Mouse (Mus musculus): ENCODE data around the gene Sept5.

The Sept5 gene

GRCm38 (mm10) chr16:18629390-18630231 lies at the start of gene Sept5:
Gene Sept5 (minus strand): TSS chr16:18629954.
- DNase-seq: peak in 1 of 2 experiments; percentile 15

- no peak for DNase-seq
Measured at GRCm38 (mm10) chr16:18679112-18679511, 49.4 kb upstream of the Sept5 start.

DNA sequence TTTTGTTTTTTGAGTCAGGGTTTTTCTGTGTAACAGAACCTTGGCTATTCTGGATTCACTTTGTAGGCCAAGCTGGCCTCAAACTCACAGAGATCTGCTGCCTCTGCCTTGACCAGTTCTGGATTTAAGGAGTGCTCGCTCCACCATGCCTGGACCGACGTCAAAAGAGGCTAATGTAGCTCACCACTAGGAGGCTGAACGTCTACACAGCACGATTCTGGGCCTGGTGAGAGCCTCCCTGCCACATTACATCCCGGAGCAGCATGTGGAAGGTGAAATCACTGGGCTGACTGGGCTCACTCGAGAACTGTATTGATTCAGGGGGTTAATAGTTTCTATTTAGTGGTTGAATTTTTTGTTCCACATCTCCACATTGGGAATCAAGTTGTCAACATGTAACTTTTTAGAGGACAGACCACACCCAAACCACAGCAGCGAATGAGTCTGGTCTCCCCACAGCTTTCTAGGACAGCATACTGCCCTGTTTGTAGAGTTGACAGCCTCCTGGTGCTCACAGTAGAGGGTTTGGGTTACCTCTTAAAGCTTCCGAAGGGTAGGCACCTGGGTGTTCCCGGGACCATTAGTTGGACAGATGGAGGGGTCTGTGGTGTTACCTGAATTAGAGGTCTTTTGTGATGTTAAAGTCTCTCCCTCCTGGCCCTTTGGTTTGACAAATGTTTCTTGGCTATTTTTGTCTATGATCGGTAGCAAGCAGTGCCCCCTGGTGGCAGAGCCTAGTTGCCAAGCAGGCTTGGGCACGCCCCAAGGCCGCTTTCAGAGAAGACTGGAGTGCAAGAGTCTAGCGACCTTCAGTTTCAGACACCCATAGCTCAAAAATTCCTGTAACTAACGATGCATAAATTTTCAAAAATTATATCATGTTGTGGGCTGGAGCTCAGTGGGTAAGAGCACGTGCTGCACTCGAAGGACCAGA lies 48.3 kb upstream of the Sept5 start:
- DNase-seq: peak; percentile 34 to 72

GRCm38 (mm10) chr16:18673005-18673404 lies 43.3 kb upstream of the Sept5 start:
- DNase-seq: no peak

DNA sequence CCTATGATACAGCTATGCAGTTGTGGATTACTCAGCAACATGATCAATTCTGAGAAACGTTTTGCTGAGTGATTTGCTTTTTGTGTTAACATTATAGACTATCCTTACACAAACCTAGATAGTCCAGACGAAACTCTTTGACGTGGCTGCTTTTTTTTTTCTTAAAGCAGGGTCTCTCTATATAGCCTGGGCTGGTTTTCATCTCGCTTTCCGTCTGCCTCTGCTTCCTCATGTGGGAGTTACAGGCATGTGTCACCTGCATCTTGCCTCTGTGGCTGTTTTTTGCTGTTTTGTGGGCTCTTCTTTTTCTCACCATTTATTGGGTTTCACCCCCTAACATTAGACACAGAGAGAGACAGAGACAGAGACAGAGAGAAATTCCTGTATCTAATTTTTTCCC lies 42.3 kb upstream of the Sept5 start:
- DNase-seq: no peak

GRCm38 (mm10) chr16:18669914-18670313 lies 40.2 kb upstream of the Sept5 start:
- DNase-seq: no peak

- DNase-seq: no peak
Measured at GRCm38 (mm10) chr16:18658597-18658996, 28.8 kb upstream of the Sept5 start.

DNA sequence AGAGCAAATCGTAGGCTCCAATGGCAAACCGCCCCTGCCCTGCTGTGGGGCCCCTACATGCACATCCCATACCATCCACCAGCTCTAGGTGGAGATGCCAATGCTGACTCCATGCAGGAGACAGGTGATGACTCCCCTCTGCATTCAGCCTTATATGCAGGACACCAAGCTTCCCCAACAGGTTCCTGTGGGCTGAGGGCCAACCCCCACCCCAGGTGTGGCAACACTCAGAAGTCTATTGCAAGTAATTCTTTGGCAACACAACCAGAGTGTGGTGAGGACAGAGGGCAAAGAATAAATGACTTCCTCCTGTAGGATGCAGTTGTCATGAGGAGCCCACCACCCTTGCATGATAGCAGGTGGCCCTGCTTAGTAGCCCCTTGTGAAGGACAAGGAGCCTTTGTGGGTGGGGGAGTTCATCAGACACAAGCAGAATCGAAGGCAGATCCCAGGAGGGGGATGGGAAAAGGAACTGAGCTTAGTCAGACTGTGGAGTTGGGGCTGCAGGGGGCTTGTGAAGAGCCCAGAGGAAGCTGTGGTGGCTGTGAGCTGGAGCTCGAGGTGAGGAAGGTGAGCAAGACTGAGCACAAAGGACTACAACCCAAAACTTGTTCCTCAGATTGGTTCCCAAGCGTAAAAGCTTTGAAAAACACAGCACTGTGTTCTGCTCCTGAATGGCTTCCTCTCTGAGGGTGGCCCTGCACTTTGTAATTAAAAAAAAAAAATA lies 25.8 kb upstream of the Sept5 start:
- DNase-seq: no peak

- DNase-seq: no peak
Measured at GRCm38 (mm10) chr16:18653290-18654160, 23.8 kb upstream of the Sept5 start.

- no peak for DNase-seq
Measured at GRCm38 (mm10) chr16:18649126-18649525, 19.4 kb upstream of the Sept5 start.

DNA sequence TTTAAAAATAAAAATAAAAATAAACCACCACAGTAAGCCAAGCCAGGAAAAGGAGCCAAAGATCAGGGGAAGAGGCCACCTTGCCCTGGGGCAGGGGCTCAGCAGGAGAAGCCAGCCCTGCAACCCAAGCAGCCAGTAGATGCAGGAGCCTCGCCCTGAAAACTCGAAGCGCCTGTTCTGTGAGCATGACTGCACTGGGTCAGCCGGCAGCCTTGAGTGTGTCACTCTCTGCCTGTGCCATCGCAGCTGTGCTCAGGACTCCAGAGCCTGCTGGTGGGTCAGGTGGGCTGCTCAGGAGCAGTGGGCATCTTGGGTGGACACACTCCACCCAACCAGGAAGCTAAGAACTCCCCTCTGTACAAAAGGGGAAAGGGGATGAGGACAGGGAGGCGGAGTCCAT lies 15.6 kb upstream of the Sept5 start:
- no peak for DNase-seq

DNA sequence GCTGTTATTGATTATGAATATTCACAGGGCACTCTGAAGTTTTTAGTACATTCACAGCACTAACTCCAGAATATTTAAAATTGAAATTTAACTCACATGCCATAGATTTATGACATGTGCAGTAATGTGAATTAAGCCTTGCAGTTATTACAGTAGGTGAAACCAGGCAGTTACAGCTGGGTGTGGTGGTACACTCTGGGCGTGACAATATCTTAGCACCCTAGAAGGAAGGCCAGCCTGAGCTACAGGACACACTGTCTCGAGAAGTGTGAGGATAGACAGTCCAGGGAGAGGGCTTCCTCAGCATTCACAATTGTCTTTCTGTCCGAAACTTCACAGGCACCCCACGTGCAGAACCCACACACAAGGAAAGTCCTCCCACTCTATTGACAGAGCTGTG lies 14.7 kb upstream of the Sept5 start:
- DNase-seq: no peak

DNA sequence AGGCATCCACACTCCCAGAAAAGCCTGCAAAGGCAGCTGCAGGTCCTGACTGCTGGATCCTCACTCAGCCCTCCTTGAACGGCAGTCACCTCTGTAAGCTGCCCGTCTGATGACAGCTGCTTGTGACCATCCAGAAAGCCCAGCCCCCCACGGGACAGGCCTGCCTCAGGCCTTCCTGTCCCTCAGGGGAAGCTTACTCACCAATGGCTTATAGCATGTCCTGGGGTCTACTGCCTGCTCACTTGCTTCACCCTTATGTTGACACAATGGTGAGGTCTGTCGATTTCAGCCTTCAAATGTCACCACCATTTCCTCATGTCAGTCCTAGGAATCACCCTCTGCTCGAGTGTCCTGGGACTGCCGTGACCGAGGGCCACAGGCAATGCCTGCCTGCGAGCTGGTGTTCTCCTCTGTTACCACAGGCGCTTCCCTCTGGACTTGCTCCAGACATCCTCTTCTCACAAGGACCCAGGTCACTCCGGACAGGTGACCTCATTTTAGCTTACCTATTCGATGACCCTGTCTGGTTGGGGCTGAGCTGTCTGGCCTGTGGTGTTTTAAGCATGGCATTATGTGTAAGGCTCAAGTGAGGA lies 13.7 kb upstream of the Sept5 start:
- DNase-seq: no peak

- no peak for DNase-seq
Measured at GRCm38 (mm10) chr16:18642897-18643296, 13.1 kb upstream of the Sept5 start.

DNA sequence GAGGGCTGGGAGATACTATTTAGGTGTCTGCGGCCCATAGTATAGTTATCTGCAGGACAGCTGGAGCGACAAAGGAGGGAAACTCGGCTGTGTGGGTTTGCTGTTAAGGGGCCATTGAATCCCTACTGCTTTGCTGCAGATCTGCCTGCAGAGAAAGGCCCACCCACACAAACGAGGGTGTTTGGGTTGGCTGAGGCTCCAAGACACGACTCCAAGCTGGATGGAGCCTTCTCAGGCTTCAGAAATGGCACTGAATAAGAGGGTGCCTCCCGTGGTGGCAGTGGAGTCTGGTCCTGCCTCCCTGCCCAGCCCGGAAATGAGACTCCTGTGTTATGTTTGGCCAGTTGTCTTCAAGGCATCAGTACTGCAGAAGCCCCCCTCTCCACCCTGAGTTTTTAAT lies 12.5 kb upstream of the Sept5 start:
- no peak for DNase-seq

GRCm38 (mm10) chr16:18639382-18639929 lies 9.7 kb upstream of the Sept5 start:
- no peak for DNase-seq

- DNase-seq: no peak
Measured at GRCm38 (mm10) chr16:18638396-18638795, 8.6 kb upstream of the Sept5 start.

DNA sequence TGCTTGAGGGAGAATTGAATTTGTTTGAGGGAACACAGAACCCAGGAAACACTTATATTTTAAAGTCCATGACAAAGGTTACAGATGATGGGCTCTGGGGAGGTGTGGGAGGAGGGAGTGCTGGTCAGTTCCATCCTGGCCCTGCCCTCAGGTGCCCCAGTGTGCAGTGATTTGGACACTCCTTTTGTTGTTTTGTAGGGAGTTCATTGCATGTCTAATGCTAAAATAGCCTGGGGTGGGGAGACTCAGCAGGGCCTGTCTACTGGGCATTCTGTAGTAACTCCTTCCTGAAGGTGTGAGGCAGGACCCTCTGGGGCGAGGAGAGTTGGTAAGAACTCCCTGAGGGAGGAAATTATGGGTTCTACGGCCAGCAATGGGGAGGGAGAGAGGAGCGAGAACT lies 7.0 kb upstream of the Sept5 start:
- DNase-seq: no peak

GRCm38 (mm10) chr16:18636401-18636800 lies 6.6 kb upstream of the Sept5 start:
- no peak for DNase-seq

DNA sequence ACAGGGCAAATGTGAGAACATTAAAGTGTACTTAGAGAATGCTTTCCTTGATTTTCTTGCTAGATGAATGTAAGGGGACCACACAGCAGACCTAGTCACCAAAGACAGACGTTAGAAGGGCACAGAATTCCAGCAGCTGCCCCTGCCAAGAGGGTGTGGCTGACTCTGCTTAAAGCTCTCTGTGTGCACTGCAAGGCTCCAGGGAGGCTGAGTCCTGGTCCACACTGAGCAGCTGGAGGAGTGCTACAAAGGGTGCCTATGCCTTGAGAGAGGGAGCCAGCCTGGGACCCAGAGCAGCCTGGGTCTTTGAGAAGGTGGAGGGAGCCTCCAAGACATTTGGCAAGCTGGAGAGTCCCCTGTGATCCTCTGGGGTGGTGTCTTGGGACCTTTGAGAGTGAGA lies 3.6 kb upstream of the Sept5 start:
- no peak for DNase-seq

- DNase-seq: no peak
Measured at GRCm38 (mm10) chr16:18632816-18633215, 3.1 kb upstream of the Sept5 start.
